Mouse (Mus musculus) 3134 (cell line): ENCODE measurements around the gene Foxi2.

ENCODE experiments used
- DNase-seq: peaks from one replicate; pipeline ENCODE4 v3.0.0-alpha.2; 2011; ENCODE audit warnings: low spot score; ENCODE audit not compliant: insufficient read length; ENCODE audit errors: extremely low read depth

Foxi2 gene

DNA sequence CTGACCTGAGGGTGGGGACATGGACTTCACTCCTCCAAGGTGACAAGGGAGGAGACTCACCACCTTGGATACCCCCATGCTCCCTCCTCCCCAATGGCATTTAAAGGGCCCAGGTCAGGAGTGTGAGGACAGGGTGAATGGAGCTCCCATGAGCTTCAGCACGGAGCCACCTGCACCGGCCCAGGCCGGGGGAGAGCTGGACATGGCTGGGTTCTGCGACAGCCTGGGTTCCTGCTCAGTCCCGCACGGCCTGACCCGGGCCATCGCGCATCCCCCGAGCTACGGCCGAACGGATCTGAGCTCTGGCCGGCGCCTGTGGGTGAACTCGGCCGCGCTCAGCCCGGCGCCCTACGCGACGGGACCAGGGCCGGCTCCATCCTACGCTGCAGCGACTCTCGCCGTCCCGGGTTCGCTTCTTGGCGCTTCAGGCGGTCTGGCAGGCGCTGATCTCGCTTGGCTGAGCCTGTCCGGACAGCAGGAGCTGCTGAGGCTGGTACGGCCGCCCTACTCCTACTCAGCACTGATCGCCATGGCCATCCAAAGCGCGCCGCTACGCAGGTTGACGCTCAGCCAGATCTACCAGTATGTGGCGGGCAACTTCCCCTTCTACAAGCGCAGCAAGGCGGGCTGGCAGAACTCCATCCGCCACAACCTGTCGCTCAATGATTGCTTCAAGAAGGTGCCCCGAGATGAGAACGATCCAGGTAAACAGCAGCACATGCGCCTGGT lies at the start of gene Foxi2:
Gene Foxi2 (plus strand): TSS at position 72 of the 729 bp plus-strand sequence.
- peak; percentile 6 for DNase-seq

- no peak for DNase-seq
These were observed 45.5 kb upstream of the Foxi2 start for GRCm38 (mm10) chr7:135364606-135365005.

- no peak for DNase-seq
These were observed 34.1 kb upstream of the Foxi2 start for GRCm38 (mm10) chr7:135376048-135376447.

- no peak for DNase-seq
These were observed 33.2 kb upstream of the Foxi2 start for GRCm38 (mm10) chr7:135376932-135377331.

DNA sequence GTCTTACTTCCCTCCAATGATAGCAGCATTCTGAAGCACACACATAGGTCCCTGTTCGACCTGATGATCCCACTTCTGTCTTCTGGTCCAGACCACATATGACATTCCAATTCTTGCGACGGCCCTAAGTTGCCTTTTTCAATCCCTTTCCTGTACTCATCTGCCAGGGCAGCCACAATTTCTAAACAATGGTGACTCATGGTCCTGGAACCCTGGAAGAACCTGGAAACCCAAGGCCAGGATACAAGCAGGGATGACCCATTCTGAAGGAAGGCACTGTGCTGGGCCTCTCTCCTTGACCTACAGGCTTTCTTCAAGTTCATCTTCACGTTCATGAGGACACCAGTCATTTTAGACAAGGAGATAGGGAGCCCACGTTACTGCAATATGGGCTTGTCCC lies 31.8 kb upstream of the Foxi2 start:
- peak; percentile 39 for DNase-seq

GRCm38 (mm10) chr7:135389039-135389438 lies 21.1 kb upstream of the Foxi2 start:
- DNase-seq = no peak

- DNase-seq = no peak
These were observed 17.1 kb upstream of the Foxi2 start for GRCm38 (mm10) chr7:135392949-135393542.

DNA sequence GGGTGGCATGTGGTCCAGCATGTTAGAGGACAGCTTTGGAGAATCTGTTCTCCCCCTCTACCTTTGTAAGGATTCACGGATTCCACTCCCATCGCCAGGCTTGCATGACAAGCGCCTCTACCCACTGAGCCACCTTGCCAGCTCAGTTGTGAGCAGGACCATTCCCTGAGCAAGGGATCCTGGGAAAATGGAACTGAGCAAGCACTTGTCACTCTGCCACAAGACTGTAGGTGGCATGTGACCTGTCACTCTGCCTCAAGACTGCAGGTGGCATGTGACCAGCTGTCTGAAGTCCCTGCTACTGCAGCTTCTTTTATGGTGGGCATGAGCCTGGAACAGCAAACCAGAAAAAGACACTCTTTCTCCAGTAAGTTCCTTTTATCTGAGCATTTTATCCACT lies 15.7 kb upstream of the Foxi2 start:
- no peak for DNase-seq

- no peak for DNase-seq
These were observed 14.9 kb upstream of the Foxi2 start for GRCm38 (mm10) chr7:135395242-135395641.

DNA sequence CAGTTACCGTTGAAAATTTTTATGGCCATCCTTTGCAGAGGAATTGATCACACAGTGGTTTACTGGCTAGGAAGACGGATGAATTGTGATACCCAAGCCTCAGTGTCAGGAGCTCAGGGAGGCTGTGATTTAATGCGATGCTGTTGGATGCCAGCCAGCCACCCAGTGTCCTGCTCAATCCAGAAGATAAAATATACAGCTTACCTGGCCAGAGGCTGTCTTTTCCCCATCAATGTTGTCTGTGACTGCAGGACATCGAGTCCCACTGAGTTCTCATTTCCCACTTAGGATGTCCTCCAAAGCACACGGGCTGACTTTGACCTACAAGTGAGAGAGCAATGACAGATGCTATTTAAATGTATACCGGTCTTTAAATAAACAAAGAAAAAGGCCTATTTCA lies 13.0 kb upstream of the Foxi2 start:
- no peak for DNase-seq

GRCm38 (mm10) chr7:135397874-135398273 lies 12.2 kb upstream of the Foxi2 start:
- no peak for DNase-seq

DNA sequence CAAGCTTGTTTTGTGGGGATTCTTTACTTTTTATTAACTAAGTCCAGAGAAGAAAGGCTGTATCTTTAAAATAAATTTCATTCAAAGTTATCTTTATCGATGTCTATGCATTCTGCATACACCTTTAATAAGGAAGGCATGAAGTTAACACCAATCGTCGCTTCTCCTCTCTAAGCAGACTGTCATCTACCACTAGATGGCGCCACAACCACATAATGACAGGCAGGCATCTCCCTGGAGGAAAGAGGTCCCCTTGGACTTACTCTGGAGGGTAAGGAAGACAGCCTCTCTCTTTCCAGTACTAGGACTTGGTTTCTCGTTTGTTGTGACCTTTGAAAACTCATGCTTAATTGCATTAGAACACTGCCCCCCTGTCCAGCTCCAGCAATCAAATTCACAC lies 6.7 kb upstream of the Foxi2 start:
- no peak for DNase-seq

GRCm38 (mm10) chr7:135406761-135407160 lies 3.3 kb upstream of the Foxi2 start:
- no peak for DNase-seq

DNA sequence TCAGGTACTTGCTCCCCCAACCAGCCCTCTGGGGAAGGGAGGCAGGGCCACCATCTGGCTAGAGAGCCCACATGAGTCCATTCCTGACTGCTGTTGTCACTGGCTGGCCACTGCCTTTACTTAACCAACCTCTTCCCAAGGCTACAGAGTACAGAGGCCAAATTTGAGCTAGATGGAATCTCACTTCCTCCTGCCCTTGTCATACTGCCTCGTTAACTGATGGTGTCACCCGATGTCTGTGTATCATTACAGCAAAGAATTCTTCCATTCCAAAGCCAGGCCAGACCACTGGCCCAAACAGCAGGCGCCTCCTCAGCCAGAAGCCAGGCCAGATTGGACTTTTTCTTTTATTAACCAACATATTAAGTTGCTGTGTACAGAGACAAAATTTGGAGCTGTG lies 1.6 kb upstream of the Foxi2 start:
- DNase-seq = no peak

DNA sequence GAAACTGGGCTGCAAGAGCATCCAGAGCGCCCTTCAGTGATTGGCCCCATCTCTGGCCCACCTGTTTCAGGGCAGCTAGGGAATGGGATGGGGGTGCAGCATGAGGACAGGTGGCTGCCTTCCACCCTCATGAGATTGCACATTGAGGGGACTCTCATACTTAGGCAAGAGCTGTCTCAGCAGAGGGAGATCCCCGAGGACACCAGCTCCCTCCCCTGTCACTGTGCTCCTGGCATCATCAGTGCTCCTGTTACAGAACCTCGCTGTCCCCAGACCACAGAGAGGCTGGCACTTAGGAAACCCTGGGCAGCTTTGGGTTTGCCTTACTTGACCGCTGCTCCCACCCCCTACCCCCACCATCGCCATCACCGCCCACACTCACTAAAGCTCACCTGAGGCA lies 2.2 kb downstream of the Foxi2 start:
- DNase-seq = no peak

DNA sequence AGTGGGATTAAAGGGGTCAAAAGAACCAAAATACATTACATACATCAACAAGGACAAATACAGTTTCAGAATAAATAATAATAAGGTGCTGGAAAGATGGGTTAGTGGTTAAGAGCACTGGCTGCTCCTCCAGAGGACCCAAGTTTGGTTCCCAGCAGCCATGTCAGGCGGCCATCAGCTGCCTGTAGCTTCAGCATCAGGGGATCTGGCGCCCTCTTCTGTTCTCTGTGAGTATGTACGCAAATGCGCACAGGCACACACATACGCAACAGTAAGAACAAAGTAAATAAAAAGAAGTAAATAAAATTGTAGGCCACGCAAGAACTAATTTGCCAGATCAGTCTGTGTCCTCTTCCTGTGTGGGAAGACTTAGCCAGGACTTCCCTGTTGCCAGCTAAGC lies 18.7 kb downstream of the Foxi2 start:
- DNase-seq = no peak

DNA sequence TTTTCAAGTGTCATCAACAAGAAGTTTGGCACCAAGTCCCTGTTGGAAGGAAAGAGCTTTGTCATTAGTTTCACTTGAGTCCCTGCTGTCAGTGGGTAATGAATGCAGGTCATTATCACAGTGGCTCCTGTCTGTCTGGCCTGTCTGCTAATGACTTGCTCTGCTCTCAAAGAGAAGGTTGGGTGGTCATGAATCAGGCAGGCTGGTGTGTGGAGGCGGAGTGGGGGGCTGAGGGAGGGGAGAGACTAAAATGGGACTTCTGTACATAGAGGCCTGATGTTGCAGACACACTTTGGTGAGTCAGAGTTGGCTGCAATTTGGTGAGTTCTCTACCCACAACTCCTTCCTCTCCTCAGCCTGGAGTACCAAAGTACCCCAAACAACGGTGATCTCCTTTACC lies 20.8 kb downstream of the Foxi2 start:
- no peak for DNase-seq

GRCm38 (mm10) chr7:135443903-135444302 lies 33.8 kb downstream of the Foxi2 start:
- DNase-seq = no peak

- DNase-seq = no peak
These were observed 41.2 kb downstream of the Foxi2 start for GRCm38 (mm10) chr7:135451340-135451739.

GRCm38 (mm10) chr7:135452366-135452765 lies 42.3 kb downstream of the Foxi2 start:
- DNase-seq = no peak

- no peak for DNase-seq
These were observed 43.6 kb downstream of the Foxi2 start for GRCm38 (mm10) chr7:135453690-135454089.
